Mouse (Mus musculus): Measurements from ENCODE around the gene Dnah1. TPM values are rescaled to one million over a fixed set of nuclear protein-coding genes. Genes with fewer than 3 reads are reported as not detected.
A peak's percentile ranks its signal among the peaks of the same experiment; 100 is the strongest.

Gene Dnah1
- polyA plus RNA-seq, 1 experiment from 2014 or later, result 1.3 TPM

- Histone ChIP-seq H3K27me3 (replicated peaks) (peaks cover 25% of the 10 kb centered on the region), H3K4me1 (0 out of 2 replicates have a peak, but pooled peaks cover 5% of the 10 kb centered on the region), H3K9ac (no peak overlapping the region), H3K4me2 (no peak overlapping the region), H3K4me3 (no peak overlapping the region), H3K27ac (replicated peaks) (no peak overlapping the region), H3K36me3 (no peaks in the 10 kb centered on the region), H3K9me3 (no peaks in the 10 kb centered on the region)
- 66% methylated on average over 3 of the region's 3 CpGs for WGBS
- ATAC-seq (ENCODE audit: extremely low read depth, insufficient number of reproducible peaks, low FRiP score, low TSS enrichment), result no peak
Observed at GRCm38 (mm10) chr14:31317754-31318153, 5.9 kb downstream of the Dnah1 start.

DNA sequence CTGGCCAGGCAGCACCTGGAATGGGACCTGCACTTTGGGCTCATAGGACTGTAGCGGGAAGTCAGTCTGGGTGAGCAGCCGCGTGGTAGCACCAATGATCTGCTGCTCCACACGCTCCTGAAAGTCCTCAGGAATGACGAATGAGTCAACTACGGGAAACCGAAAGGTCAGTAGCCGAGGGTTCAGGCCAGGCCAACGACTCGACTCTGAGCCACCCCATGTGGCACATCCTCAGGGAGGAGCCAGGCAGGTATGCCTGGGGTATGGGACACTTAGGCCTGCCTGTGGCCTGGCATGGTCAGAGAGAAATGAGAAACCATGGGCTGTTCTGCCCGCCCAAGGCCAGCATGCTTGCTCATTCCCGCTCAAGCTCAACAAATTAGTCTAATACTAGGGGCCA, 7.1 kb downstream of the Dnah1 start:
- H3K9me3 ChIP-seq, result no peaks in the 10 kb centered on the region
- H3K36me3 ChIP-seq, result no peaks in the 10 kb centered on the region
- no peak overlapping the region for H3K4me3 ChIP-seq
- H3K27me3 ChIP-seq (replicated peaks), result peaks cover 25% of the 10 kb centered on the region
- no peak for ATAC-seq (ENCODE audit: extremely low read depth, insufficient number of reproducible peaks, low FRiP score, low TSS enrichment)
- no peak overlapping the region for H3K27ac ChIP-seq (replicated peaks)
- H3K4me2 ChIP-seq, result no peak overlapping the region
- 0 out of 2 replicates have a peak, but pooled peaks cover 5% of the 10 kb centered on the region for H3K4me1 ChIP-seq
- 70% methylated on average over 12 of the region's 12 CpGs for WGBS
- H3K9ac ChIP-seq, result no peak overlapping the region

GRCm38 (mm10) chr14:31313192-31313591, 10.5 kb downstream of the Dnah1 start:
- Histone ChIP-seq H3K9me3 (no peaks in the 10 kb centered on the region), H3K36me3 (no peaks in the 10 kb centered on the region), H3K4me1 (0 out of 2 replicates have a peak, but pooled peaks cover 5% of the 10 kb centered on the region), H3K9ac (no peak overlapping the region), H3K4me3 (no peak overlapping the region), H3K4me2 (no peak overlapping the region), H3K27ac (replicated peaks) (no peak overlapping the region), H3K27me3 (replicated peaks) (peaks cover 14% of the 10 kb centered on the region; the same call in 1 of the 2 replicates)
- WGBS, result 63% methylated on average over 3 of the region's 3 CpGs
- ATAC-seq (ENCODE audit: extremely low read depth, insufficient number of reproducible peaks, low FRiP score, low TSS enrichment), result no peak

DNA sequence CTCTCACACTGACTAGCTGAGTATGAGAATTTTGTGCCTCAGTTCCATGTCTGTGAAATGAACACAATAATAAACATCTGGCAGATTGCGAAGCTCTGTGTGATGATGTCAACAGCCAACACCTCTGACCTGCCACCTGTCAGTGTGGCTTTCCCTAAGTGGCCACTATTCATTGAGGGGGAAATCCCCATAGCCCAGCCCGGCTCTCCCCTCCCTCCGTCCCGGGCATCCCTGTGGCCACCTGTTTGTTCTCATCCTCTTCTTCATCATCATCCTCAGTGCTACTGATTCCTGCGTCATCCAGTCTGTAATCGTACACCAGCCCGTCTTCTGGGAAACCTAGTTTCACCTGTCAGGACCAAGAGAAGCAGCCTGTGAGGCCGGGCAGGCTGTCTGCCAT, 38.0 kb downstream of the Dnah1 start:
- Histone ChIP-seq H3K4me1 (no peaks in the 10 kb centered on the region), H3K9ac (no peak overlapping the region), H3K27ac (replicated peaks) (no peak overlapping the region), H3K9me3 (no peaks in the 10 kb centered on the region), H3K4me2 (no peak overlapping the region), H3K4me3 (no peak overlapping the region), H3K36me3 (no peaks in the 10 kb centered on the region), H3K27me3 (replicated peaks) (peaks cover 28% of the 10 kb centered on the region)
- no peak for ATAC-seq (ENCODE audit: extremely low read depth, insufficient number of reproducible peaks, low FRiP score, low TSS enrichment)
- WGBS, result 76% methylated on average over 8 of the region's 8 CpGs

DNA sequence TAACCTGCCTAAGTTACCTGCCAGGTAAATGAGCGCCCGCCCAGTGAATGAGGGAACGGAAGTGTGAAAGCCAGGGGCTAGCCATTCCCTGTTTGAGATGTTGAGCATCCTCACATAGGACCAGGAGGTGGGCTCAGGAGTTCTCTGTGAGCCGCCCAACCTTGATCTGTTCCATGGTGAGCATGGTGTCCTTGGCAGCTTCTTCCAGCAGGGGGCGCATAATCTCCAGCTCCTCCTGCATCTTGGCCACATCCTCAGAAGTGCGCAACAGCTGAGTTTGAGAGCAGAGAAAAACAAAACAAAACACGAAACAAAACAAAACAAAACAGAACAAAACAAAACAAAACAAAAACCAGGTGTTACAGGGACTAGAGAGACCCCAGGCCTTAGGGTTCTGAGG, 51.5 kb downstream of the Dnah1 start:
- Histone ChIP-seq H3K4me1 (peaks cover 9% of the 10 kb centered on the region; the same call in 1 of the 2 replicates), H3K9me3 (no peaks in the 10 kb centered on the region), H3K4me2 (no peak overlapping the region), H3K36me3 (no peaks in the 10 kb centered on the region), H3K27ac (replicated peaks) (no peak overlapping the region), H3K9ac (no peak overlapping the region), H3K27me3 (replicated peaks) (peaks cover 9% of the 10 kb centered on the region; the same call in 1 of the 2 replicates), H3K4me3 (no peak overlapping the region)
- ATAC-seq (ENCODE audit: extremely low read depth, insufficient number of reproducible peaks, low FRiP score, low TSS enrichment), result no peak
- WGBS, result 20% methylated on average over 7 of the region's 7 CpGs

GRCm38 (mm10) chr14:31271121-31271520, 52.6 kb downstream of the Dnah1 start:
- no peak for ATAC-seq (ENCODE audit: extremely low read depth, insufficient number of reproducible peaks, low FRiP score, low TSS enrichment)
- peaks cover 9% of the 10 kb centered on the region; the same call in 1 of the 2 replicates for H3K4me1 ChIP-seq
- peaks cover 9% of the 10 kb centered on the region; the same call in 1 of the 2 replicates for H3K27me3 ChIP-seq (replicated peaks)

DNA sequence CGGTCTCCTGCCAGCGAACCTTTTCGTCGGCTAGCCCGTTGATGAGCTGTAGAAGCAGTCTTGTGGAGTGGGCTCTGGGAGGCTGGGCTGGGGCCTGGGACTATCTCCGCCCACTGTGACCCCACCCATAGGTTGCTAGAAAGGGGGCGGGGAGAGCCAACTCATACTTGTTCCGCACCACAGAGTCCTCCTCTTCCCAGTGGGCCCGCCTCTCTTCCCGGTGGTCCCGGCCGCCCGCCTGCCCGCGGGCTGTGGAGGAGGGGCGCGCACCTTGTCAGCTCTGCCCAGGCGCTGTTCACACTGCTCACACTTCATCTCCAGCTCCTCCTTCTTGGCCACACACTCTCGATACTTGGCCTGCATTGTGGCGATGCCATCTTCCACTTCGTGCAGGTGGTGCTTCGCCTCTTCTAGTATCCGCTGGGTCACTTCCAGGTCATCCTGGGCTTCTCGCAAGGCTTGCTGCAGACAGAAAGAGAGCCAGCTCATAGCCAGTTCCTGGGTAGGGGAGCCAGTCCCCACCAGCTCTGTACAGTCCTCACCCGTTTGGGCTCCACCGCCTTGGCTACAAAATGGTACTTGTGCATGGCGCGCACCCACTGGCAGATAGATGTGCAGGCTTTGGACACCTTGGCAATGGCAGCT, 54.1 kb downstream of the Dnah1 start:
- ATAC-seq (ENCODE audit: extremely low read depth, insufficient number of reproducible peaks, low FRiP score, low TSS enrichment), result no peak
- Histone ChIP-seq H3K4me2 (peak overlapping the region; percentile 70), H3K9ac (peak overlapping the region; percentile 70), H3K9me3 (no peaks in the 10 kb centered on the region), H3K27me3 (replicated peaks) (peaks cover 9% of the 10 kb centered on the region; the same call in 1 of the 2 replicates), H3K4me3 (peak overlapping the region; percentile 46), H3K36me3 (no peaks in the 10 kb centered on the region), H3K4me1 (peaks cover 9% of the 10 kb centered on the region; the same call in 1 of the 2 replicates), H3K27ac (replicated peaks) (no peak overlapping the region)
- WGBS, result 14% methylated on average over 28 of the region's 28 CpGs

More at GRCm38 (mm10) chr14:31271121-31271520, 52.6 kb downstream of the Dnah1 start:
- Histone ChIP-seq H3K9ac (no peak overlapping the region), H3K4me3 (no peak overlapping the region), H3K27ac (replicated peaks) (no peak overlapping the region), H3K36me3 (no peaks in the 10 kb centered on the region), H3K4me2 (no peak overlapping the region), H3K9me3 (no peaks in the 10 kb centered on the region)
- WGBS, result 85% methylated on average over 6 of the region's 6 CpGs

- no peak overlapping the region for H3K4me3 ChIP-seq
- WGBS, result 67% methylated on average over 9 of the region's 9 CpGs
- no peaks in the 10 kb centered on the region for H3K36me3 ChIP-seq
- no peak for ATAC-seq (ENCODE audit: extremely low read depth, insufficient number of reproducible peaks, low FRiP score, low TSS enrichment)
- H3K4me2 ChIP-seq, result peak overlapping the region; percentile 70
- no peak overlapping the region for H3K9ac ChIP-seq
- no peaks in the 10 kb centered on the region for H3K9me3 ChIP-seq
- H3K27me3 ChIP-seq (replicated peaks), result peaks cover 9% of the 10 kb centered on the region; the same call in 1 of the 2 replicates
- H3K4me1 ChIP-seq, result peaks cover 9% of the 10 kb centered on the region; the same call in 1 of the 2 replicates
- no peak overlapping the region for H3K27ac ChIP-seq (replicated peaks)
Observed at GRCm38 (mm10) chr14:31268301-31269001, 55.2 kb downstream of the Dnah1 start.

- H3K9me3 ChIP-seq, result no peaks in the 10 kb centered on the region
- H3K4me1 ChIP-seq, result peaks cover 9% of the 10 kb centered on the region; the same call in 1 of the 2 replicates
- 81% methylated on average over 11 of the region's 11 CpGs for WGBS
- peaks cover 9% of the 10 kb centered on the region; the same call in 1 of the 2 replicates for H3K27me3 ChIP-seq (replicated peaks)
- no peak overlapping the region for H3K27ac ChIP-seq (replicated peaks)
- no peak overlapping the region for H3K9ac ChIP-seq
- no peak for ATAC-seq (ENCODE audit: extremely low read depth, insufficient number of reproducible peaks, low FRiP score, low TSS enrichment)
- H3K4me2 ChIP-seq, result no peak overlapping the region
- no peaks in the 10 kb centered on the region for H3K36me3 ChIP-seq
- H3K4me3 ChIP-seq, result no peak overlapping the region
Observed at GRCm38 (mm10) chr14:31267649-31268048, 56.0 kb downstream of the Dnah1 start.

DNA sequence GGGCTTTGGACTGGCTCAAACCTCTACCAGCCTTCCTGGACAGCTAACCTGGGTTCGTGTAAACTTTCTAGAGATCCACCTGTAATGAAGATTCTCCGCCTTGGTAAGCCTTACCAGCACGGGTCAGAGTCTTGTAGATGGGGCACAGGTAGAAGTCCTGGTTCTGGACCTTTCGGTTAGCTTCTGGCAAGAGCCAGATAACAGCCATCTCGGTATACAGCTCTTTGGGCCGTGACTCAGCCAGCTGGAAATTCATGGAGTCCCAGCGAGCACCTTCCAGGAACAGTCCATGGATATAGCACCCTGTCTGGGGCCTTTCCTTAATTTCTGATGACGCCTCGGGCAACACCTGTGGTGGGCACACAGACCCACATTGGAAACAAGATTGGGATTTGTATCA, 62.8 kb downstream of the Dnah1 start:
- Histone ChIP-seq H3K4me2 (no peak overlapping the region), H3K4me3 (no peak overlapping the region), H3K9ac (no peak overlapping the region), H3K4me1 (no peaks in the 10 kb centered on the region), H3K9me3 (no peaks in the 10 kb centered on the region), H3K27ac (replicated peaks) (no peak overlapping the region), H3K36me3 (peaks cover 65% of the 10 kb centered on the region), H3K27me3 (replicated peaks) (no peaks in the 10 kb centered on the region)
- WGBS, result 85% methylated on average over 9 of the region's 9 CpGs
- ATAC-seq (ENCODE audit: extremely low read depth, insufficient number of reproducible peaks, low FRiP score, low TSS enrichment), result no peak

DNA sequence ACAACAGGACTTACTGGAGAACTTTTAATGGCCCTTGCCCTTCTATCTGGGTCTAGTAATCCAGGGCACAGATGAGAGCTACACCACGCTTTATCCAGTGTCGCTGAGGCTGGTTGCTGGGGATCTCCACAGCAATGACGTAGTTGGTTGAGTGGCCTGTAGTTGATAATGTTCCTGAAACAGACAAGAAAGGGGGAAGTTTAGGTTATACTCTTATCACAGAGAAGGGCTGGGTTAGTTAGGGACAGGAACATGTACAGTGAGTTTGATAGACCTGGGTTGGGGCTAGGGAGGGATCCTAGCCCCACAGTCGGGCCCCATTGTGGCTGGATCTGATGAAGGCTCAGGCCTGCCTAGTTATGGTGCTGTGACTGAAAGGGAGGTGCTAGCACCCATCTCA, 63.3 kb downstream of the Dnah1 start:
- H3K4me1 ChIP-seq, result no peaks in the 10 kb centered on the region
- no peaks in the 10 kb centered on the region for H3K9me3 ChIP-seq
- ATAC-seq (ENCODE audit: extremely low read depth, insufficient number of reproducible peaks, low FRiP score, low TSS enrichment), result no peak
- H3K36me3 ChIP-seq, result peaks cover 71% of the 10 kb centered on the region
- no peak overlapping the region for H3K27ac ChIP-seq (replicated peaks)
- H3K4me2 ChIP-seq, result no peak overlapping the region
- WGBS, result 87% methylated on average over 4 of the region's 4 CpGs
- no peak overlapping the region for H3K4me3 ChIP-seq
- no peaks in the 10 kb centered on the region for H3K27me3 ChIP-seq (replicated peaks)
- H3K9ac ChIP-seq, result no peak overlapping the region
